Mouse (Mus musculus): ENCODE data around the gene Epn2.

DNA sequence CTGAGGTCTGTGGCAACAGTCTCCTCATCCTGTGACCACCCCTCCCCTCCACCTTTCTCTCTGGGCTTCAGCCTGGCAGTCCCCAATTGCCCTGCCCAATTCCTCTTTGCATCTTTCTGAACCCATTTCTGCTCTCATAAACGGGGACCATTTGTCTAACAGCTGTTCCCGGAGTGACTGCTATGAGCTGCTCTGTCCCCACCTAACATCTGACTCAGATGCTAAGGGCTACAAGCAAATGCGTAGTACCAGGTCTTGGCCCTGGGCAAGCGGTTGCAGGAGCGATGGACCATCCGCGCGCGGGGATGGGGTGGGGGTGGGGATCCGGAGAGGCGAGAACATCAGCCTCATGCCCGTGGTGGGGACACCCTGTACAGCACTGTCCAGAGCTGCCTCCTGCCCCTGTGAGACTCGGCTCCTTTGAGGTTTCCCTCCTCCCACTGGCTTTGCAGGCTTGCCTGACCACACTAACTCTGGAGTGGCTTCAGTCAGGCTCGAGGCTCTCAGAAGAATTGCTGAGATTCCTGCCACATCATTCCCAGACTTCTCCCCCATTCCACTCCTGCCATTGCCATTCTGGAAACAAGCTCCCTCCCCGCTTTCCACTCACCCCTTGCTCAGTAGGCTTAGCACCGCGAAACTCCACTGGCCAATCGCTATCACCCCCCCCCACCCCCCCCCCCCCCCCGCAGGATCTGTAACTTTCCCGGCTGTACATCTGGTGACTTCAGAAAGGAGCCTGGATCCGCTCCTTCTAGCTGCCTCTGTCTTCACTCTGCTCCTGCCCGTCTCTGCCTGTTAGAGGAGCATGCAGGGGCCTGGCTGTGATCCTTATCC, 36.4 kb upstream of the Epn2 start:
- TF ChIP-seq POLR2AphosphoS2 (IDR thresholded peaks at IDR 0.05; ENCODE audit: insufficient read length, low read depth): no peak
- no peak for TF ChIP-seq POLR2A (IDR thresholded peaks at IDR 0.05; ENCODE audit: insufficient read length, low read depth)
- no peak for TF ChIP-seq CEBPB (IDR thresholded peaks at IDR 0.05; ENCODE audit: insufficient read depth, poor library complexity, severe bottlenecking)
- TF ChIP-seq MYOG (IDR thresholded peaks at IDR 0.05; ENCODE audit: control insufficient read depth in 1 of 3, insufficient read depth in 1 of 3, insufficient read length in 2 of 3, low read depth in 2 of 3): peak; percentile 31 to 68 (median 47)
- no peak for TF ChIP-seq MAX (IDR thresholded peaks at IDR 0.05; ENCODE audit: low read depth)
- no peak for TF ChIP-seq USF1 (IDR thresholded peaks at IDR 0.05; ENCODE audit: low read depth)
- no peak for TF ChIP-seq E2F4 (IDR thresholded peaks at IDR 0.05; ENCODE audit: insufficient read depth)
- no peak for TF ChIP-seq SRF (IDR thresholded peaks at IDR 0.05; ENCODE audit: control insufficient read depth, insufficient read length, low read depth)
